Mouse (Mus musculus) spleen, adult 2 months (tissue): ENCODE results near the gene Prcc.

ENCODE experiments used
- CTCF ChIP-seq: fragments of 200-500 bp; IDR thresholded peaks from 2 replicates; pipeline ENCODE4 v1.5.1; 2011; ENCODE audit warnings: mild to moderate bottlenecking, inconsistent platforms; ENCODE audit not compliant: insufficient read depth, insufficient read length, insufficient replicate concordance; ENCODE audit errors: extremely low read depth
- POLR2A ChIP-seq: fragments of 200-500 bp; IDR thresholded peaks from 2 replicates; pipeline ENCODE4 v1.6.1; 2011; ENCODE audit warnings: low read depth, low read length, inconsistent platforms

DNA sequence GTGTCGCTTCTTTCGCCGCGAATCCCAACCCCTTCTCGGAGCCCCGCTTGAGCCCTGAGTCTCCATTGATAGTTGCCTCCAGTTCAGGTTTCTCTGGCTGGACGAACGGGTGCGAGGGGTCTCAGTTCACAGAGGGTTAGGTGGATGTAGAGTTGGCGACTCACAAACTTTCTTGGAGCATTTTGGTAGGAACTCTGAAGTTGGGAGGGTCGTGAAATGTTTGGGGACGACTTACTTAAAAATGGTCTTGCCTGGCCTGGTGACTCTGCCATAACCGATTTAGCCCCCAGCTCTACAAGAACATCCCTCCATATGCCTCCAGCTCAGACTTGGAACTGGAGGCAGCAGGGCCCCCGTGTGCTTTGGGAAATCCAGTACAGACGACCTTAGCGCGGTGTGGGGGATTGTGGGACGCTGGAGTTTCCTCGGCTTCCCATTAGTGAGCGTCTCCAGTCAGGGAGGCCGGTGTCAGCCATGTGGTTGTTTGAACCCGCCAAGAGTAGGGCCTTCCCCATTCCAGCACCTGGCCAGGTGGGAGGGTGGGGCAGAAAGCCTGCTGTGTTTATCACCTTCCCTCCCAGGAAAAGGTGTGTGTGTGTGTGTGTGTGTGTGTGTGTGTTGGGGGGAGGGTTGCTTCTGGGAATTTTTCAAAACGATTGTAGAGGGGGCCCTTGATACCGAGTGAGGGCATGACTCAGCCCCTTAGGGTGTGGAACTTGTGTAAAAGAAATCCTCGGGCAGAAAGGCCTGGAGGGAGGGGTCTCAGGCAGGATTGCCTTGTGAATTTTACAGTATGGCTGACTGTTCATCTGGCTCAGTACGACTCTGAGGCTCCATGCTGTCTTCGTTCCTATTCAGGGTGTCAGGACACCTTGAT, 21.8 kb upstream of the Prcc start:
- TF ChIP-seq POLR2A (no peak), CTCF (no peak)
